Mouse (Mus musculus): ENCODE measurements around the gene Ly6g5b. TPM values are rescaled to one million over a fixed set of nuclear protein-coding genes. Genes with fewer than 3 reads are reported as not detected.

Ly6g5b gene
- polyA plus RNA-seq, 1 experiment from 2014 or later, result 0.33 TPM

GRCm38 (mm10) chr17:35104079-35104478 lies 11.1 kb downstream of the Ly6g5b start:
- Histone ChIP-seq H3K27me3 (ENCODE audit: control insufficient read depth, insufficient read depth, low read depth, low read length) (no peaks in the 10 kb centered on the region), H3K4me3 (ENCODE audit: low read depth, low read length) (no peak overlapping the region), H3K9me3 (replicated peaks; ENCODE audit: control insufficient read depth, low read length) (no peaks in the 10 kb centered on the region), H3K9ac (ENCODE audit: low read depth, low read length) (peak overlapping the region; percentile 43), H3K4me2 (ENCODE audit: low read depth, low read length) (peak overlapping the region; percentile 46; the same call in 1 of the 2 replicates), H3K36me3 (ENCODE audit: control insufficient read depth, insufficient read depth) (peaks cover 27% of the 10 kb centered on the region), H3K27ac (ENCODE audit: low read length) (peak overlapping the region; percentile 83), H3K4me1 (ENCODE audit: control insufficient read depth, low read depth, low read length) (peaks cover 38% of the 10 kb centered on the region)
- no peak for ATAC-seq (ENCODE audit: low read depth)
- WGBS (ENCODE audit: insufficient replicate concordance), result 66% methylated on average over 7 of the region's 7 CpGs

- peak; percentile 30 for ATAC-seq (ENCODE audit: low read depth)
- Histone ChIP-seq H3K9ac (ENCODE audit: low read depth, low read length) (no peak overlapping the region; the same call in 1 of the 2 replicates), H3K27me3 (ENCODE audit: control insufficient read depth, insufficient read depth, low read depth, low read length) (no peaks in the 10 kb centered on the region), H3K4me2 (ENCODE audit: low read depth, low read length) (no peak overlapping the region; the same call in 1 of the 2 replicates), H3K27ac (ENCODE audit: low read length) (peak overlapping the region; percentile 83), H3K36me3 (ENCODE audit: control insufficient read depth, insufficient read depth) (peaks cover 29% of the 10 kb centered on the region), H3K4me3 (ENCODE audit: low read depth, low read length) (no peak overlapping the region), H3K9me3 (replicated peaks; ENCODE audit: control insufficient read depth, low read length) (no peaks in the 10 kb centered on the region), H3K4me1 (ENCODE audit: control insufficient read depth, low read depth, low read length) (peaks cover 38% of the 10 kb centered on the region)
- 43% methylated on average over 6 of the region's 6 CpGs for WGBS (ENCODE audit: insufficient replicate concordance)
These were observed 12.0 kb downstream of the Ly6g5b start for GRCm38 (mm10) chr17:35103221-35103690.

- peaks cover 38% of the 10 kb centered on the region for H3K4me1 ChIP-seq (ENCODE audit: control insufficient read depth, low read depth, low read length)
- WGBS (ENCODE audit: insufficient replicate concordance), result 76% methylated on average over 8 of the region's 8 CpGs
- no peaks in the 10 kb centered on the region for H3K27me3 ChIP-seq (ENCODE audit: control insufficient read depth, insufficient read depth, low read depth, low read length)
- peaks cover 38% of the 10 kb centered on the region for H3K36me3 ChIP-seq (ENCODE audit: control insufficient read depth, insufficient read depth)
- no peaks in the 10 kb centered on the region for H3K9me3 ChIP-seq (replicated peaks; ENCODE audit: control insufficient read depth, low read length)
- peak overlapping the region; percentile 49; the same call in 1 of the 2 replicates for H3K27ac ChIP-seq (ENCODE audit: low read length)
- ATAC-seq (ENCODE audit: low read depth), result no peak
- no peak overlapping the region for H3K9ac ChIP-seq (ENCODE audit: low read depth, low read length)
- H3K4me2 ChIP-seq (ENCODE audit: low read depth, low read length), result no peak overlapping the region
- no peak overlapping the region for H3K4me3 ChIP-seq (ENCODE audit: low read depth, low read length)
These were observed 12.9 kb downstream of the Ly6g5b start for GRCm38 (mm10) chr17:35102299-35102698.

DNA sequence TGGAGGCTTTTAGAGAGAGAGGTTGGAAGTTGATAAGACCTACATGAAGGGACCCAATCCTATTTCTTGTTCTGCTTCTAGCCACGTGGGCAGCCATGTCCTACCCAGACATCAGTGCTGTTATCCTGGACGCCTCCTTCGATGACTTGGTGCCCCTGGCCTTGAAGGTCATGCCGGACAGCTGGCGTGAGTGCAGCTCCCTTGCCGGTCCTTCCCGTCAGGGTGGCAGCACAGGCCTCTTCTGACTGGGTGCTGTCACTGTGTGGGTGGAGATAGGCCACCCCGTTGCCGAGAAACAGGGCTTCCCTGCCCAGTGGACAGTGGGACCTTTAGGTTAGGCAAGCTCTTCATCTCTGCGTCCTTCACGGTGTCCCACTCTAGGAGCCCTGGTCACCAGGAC lies 14.1 kb downstream of the Ly6g5b start:
- Histone ChIP-seq H3K9me3 (replicated peaks; ENCODE audit: control insufficient read depth, low read length) (no peaks in the 10 kb centered on the region), H3K4me2 (ENCODE audit: low read depth, low read length) (no peak overlapping the region), H3K4me1 (ENCODE audit: control insufficient read depth, low read depth, low read length) (peaks cover 38% of the 10 kb centered on the region), H3K4me3 (ENCODE audit: low read depth, low read length) (no peak overlapping the region), H3K27me3 (ENCODE audit: control insufficient read depth, insufficient read depth, low read depth, low read length) (no peaks in the 10 kb centered on the region), H3K27ac (ENCODE audit: low read length) (no peak overlapping the region), H3K9ac (ENCODE audit: low read depth, low read length) (no peak overlapping the region), H3K36me3 (ENCODE audit: control insufficient read depth, insufficient read depth) (peaks cover 48% of the 10 kb centered on the region)
- ATAC-seq (ENCODE audit: low read depth), result no peak
- WGBS (ENCODE audit: insufficient replicate concordance), result 82% methylated on average over 11 of the region's 11 CpGs

GRCm38 (mm10) chr17:35100196-35100765 lies 14.9 kb downstream of the Ly6g5b start:
- Histone ChIP-seq H3K27me3 (ENCODE audit: control insufficient read depth, insufficient read depth, low read depth, low read length) (no peaks in the 10 kb centered on the region), H3K9ac (ENCODE audit: low read depth, low read length) (no peak overlapping the region), H3K4me3 (ENCODE audit: low read depth, low read length) (no peak overlapping the region), H3K9me3 (replicated peaks; ENCODE audit: control insufficient read depth, low read length) (no peaks in the 10 kb centered on the region), H3K4me2 (ENCODE audit: low read depth, low read length) (no peak overlapping the region), H3K4me1 (ENCODE audit: control insufficient read depth, low read depth, low read length) (peaks cover 29% of the 10 kb centered on the region), H3K36me3 (ENCODE audit: control insufficient read depth, insufficient read depth) (peaks cover 51% of the 10 kb centered on the region), H3K27ac (ENCODE audit: low read length) (no peak overlapping the region)
- no peak for ATAC-seq (ENCODE audit: low read depth)
- WGBS (ENCODE audit: insufficient replicate concordance), result 69% methylated on average over 10 of the region's 10 CpGs

- Histone ChIP-seq H3K9ac (ENCODE audit: low read depth, low read length) (no peak overlapping the region), H3K4me1 (ENCODE audit: control insufficient read depth, low read depth, low read length) (no peaks in the 10 kb centered on the region), H3K4me3 (ENCODE audit: low read depth, low read length) (no peak overlapping the region), H3K27ac (ENCODE audit: low read length) (no peak overlapping the region), H3K27me3 (ENCODE audit: control insufficient read depth, insufficient read depth, low read depth, low read length) (no peaks in the 10 kb centered on the region), H3K9me3 (replicated peaks; ENCODE audit: control insufficient read depth, low read length) (no peaks in the 10 kb centered on the region), H3K4me2 (ENCODE audit: low read depth, low read length) (no peak overlapping the region), H3K36me3 (ENCODE audit: control insufficient read depth, insufficient read depth) (peaks cover 66% of the 10 kb centered on the region)
- 82% methylated on average over 12 of the region's 12 CpGs for WGBS (ENCODE audit: insufficient replicate concordance)
- no peak for ATAC-seq (ENCODE audit: low read depth)
These were observed 18.0 kb downstream of the Ly6g5b start for GRCm38 (mm10) chr17:35097164-35097655.

DNA sequence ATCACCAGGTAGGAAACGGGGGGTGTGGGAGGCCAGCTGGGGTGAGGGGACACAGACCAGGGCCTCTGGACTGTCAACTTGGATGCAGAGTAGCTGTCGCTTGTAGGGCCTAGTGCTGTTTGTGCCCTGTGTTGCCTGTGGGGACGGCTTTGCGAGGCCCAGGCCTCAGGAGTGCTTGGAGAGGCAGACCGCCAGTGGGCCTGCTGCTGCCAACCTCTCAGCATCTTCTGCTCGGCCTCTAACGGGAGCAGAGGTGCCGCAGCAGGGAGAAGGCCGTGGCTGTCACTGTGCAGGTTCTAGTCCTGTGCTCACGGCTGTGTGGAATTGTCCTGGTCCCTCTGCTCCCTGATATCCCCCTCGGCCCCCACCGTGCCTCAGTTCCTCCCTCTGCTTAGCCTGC lies 18.6 kb downstream of the Ly6g5b start:
- Histone ChIP-seq H3K4me3 (ENCODE audit: low read depth, low read length) (no peak overlapping the region), H3K36me3 (ENCODE audit: control insufficient read depth, insufficient read depth) (peaks cover 63% of the 10 kb centered on the region), H3K4me2 (ENCODE audit: low read depth, low read length) (no peak overlapping the region), H3K9ac (ENCODE audit: low read depth, low read length) (no peak overlapping the region), H3K9me3 (replicated peaks; ENCODE audit: control insufficient read depth, low read length) (no peaks in the 10 kb centered on the region), H3K27me3 (ENCODE audit: control insufficient read depth, insufficient read depth, low read depth, low read length) (no peaks in the 10 kb centered on the region), H3K27ac (ENCODE audit: low read length) (no peak overlapping the region), H3K4me1 (ENCODE audit: control insufficient read depth, low read depth, low read length) (no peaks in the 10 kb centered on the region)
- WGBS (ENCODE audit: insufficient replicate concordance), result 86% methylated on average over 12 of the region's 12 CpGs
- ATAC-seq (ENCODE audit: low read depth), result no peak

DNA sequence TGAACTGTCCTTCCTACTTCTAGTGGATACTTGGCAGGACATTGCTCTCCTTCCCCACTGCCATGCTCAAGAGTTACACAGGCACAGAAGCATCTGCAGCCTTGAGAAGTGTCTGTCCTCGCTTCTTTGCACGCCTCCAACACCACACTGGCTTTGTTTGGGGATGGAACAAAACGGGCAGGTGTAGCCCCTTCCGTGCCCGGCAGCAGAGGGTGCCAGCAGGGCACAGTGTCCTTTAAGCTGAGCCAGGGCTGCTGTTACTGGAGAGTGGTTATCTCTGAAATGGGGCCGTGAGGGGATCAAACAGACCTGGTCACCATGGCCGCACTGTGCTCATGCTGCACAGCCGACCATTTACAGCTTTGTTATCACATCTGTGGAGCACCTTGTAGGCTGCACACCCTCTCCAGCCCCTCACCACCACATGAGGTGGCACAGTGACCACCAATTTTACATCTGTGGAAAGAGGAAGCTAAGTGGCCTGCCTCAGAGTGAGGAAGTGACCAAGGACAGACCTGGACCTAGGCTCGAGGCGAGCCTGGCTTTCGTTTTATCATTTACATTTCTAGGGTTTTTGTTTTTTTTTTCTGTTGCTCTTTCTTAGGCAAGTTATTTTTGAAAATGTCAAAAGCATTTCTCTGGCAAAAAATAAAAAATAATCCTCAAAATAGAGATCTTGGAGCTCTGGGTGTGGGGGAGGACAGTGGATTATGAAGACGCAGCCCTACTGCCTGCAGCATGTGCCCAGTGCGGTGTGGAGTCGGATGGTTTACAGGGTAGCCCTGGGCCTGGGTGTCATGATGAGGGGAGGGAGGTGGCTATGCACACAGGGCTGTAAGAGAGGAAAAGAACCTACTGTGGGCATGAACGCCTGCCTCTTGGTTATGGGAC lies 20.5 kb downstream of the Ly6g5b start:
- H3K27me3 ChIP-seq (ENCODE audit: control insufficient read depth, insufficient read depth, low read depth, low read length), result no peaks in the 10 kb centered on the region
- H3K4me3 ChIP-seq (ENCODE audit: low read depth, low read length), result no peak overlapping the region
- ATAC-seq (ENCODE audit: low read depth), result no peak
- peaks cover 53% of the 10 kb centered on the region for H3K36me3 ChIP-seq (ENCODE audit: control insufficient read depth, insufficient read depth)
- no peak overlapping the region for H3K27ac ChIP-seq (ENCODE audit: low read length)
- no peaks in the 10 kb centered on the region for H3K9me3 ChIP-seq (replicated peaks; ENCODE audit: control insufficient read depth, low read length)
- 82% methylated on average over 15 of the region's 15 CpGs for WGBS (ENCODE audit: insufficient replicate concordance)
- no peak overlapping the region for H3K9ac ChIP-seq (ENCODE audit: low read depth, low read length)
- H3K4me1 ChIP-seq (ENCODE audit: control insufficient read depth, low read depth, low read length), result peaks cover 11% of the 10 kb centered on the region
- H3K4me2 ChIP-seq (ENCODE audit: low read depth, low read length), result no peak overlapping the region

Data from liver, embryonic 16.5 days (tissue).